Mouse (Mus musculus): ENCODE results near the gene Ssbp1. TPM values are rescaled to one million over a fixed set of nuclear protein-coding genes. Genes with fewer than 3 reads are reported as not detected.

Gene Ssbp1
- polyA plus RNA-seq, 1 experiment from 2014 or later: 179 TPM

- Histone ChIP-seq H3K4me1 (replicated peaks; ENCODE audit: control insufficient read depth, insufficient read depth, low read length) (no peaks in the 10 kb centered on the region), H3K36me3 (ENCODE audit: control insufficient read depth, insufficient read depth, low read length) (no peaks in the 10 kb centered on the region), H3K4me2 (no peak within 1 kb of the TSS), H3K9me3 (ENCODE audit: control insufficient read depth, low read length) (no peaks in the 10 kb centered on the region), H3K27ac (ENCODE audit: low read depth, low read length) (no peak within 1 kb of the TSS), H3K9ac (ENCODE audit: low read depth, low read length) (no peak within 1 kb of the TSS), H3K4me3 (ENCODE audit: low read depth, low read length) (no peak within 1 kb of the TSS), H3K27me3 (replicated peaks; ENCODE audit: control insufficient read depth, insufficient read depth, low read length) (no peaks in the 10 kb centered on the region)
- no peak for DNase-seq (ENCODE audit: low spot score)
- ATAC-seq (replicated peaks; ENCODE audit: low FRiP score): no peak
Observed at GRCm38 (mm10) chr6:40490933-40491332, 19.8 kb downstream of the Ssbp1 start, which contains the start of gene Tas2r137. Gene Tas2r137, plus strand, starts transcription at chr6:40491233.

GRCm38 (mm10) chr6:40493229-40493628 lies 22.1 kb downstream of the Ssbp1 start, which contains the start of gene Tas2r108:
Gene Tas2r108, plus strand, starts transcription at chr6:40493529.
- Histone ChIP-seq H3K4me1 (replicated peaks; ENCODE audit: control insufficient read depth, insufficient read depth, low read length) (no peaks in the 10 kb centered on the region), H3K27ac (ENCODE audit: low read depth, low read length) (no peak within 1 kb of the TSS), H3K9ac (ENCODE audit: low read depth, low read length) (no peak within 1 kb of the TSS), H3K4me3 (ENCODE audit: low read depth, low read length) (no peak within 1 kb of the TSS), H3K27me3 (replicated peaks; ENCODE audit: control insufficient read depth, insufficient read depth, low read length) (no peaks in the 10 kb centered on the region), H3K9me3 (ENCODE audit: control insufficient read depth, low read length) (no peaks in the 10 kb centered on the region), H3K4me2 (no peak within 1 kb of the TSS), H3K36me3 (ENCODE audit: control insufficient read depth, insufficient read depth, low read length) (no peaks in the 10 kb centered on the region)
- no peak for DNase-seq (ENCODE audit: low spot score)
- ATAC-seq (replicated peaks; ENCODE audit: low FRiP score): no peak
- WGBS: 90% methylated on average over 3 of the region's 3 CpGs

- 79% methylated on average over 1 of the region's 1 CpGs for WGBS
- no peak within 1 kb of the TSS for H3K4me3 ChIP-seq (ENCODE audit: low read depth, low read length)
- H3K36me3 ChIP-seq (ENCODE audit: control insufficient read depth, insufficient read depth, low read length): no peaks in the 10 kb centered on the region
- no peaks in the 10 kb centered on the region for H3K27me3 ChIP-seq (replicated peaks; ENCODE audit: control insufficient read depth, insufficient read depth, low read length)
- ATAC-seq (replicated peaks; ENCODE audit: low FRiP score) (no peak), DNase-seq (ENCODE audit: low spot score) (no peak)
- no peaks in the 10 kb centered on the region for H3K9me3 ChIP-seq (ENCODE audit: control insufficient read depth, low read length)
- H3K4me1 ChIP-seq (replicated peaks; ENCODE audit: control insufficient read depth, insufficient read depth, low read length): no peaks in the 10 kb centered on the region
- no peak within 1 kb of the TSS for H3K4me2 ChIP-seq
- H3K27ac ChIP-seq (ENCODE audit: low read depth, low read length): no peak within 1 kb of the TSS
- no peak within 1 kb of the TSS for H3K9ac ChIP-seq (ENCODE audit: low read depth, low read length)
Observed at GRCm38 (mm10) chr6:40519408-40519807, 48.3 kb downstream of the Ssbp1 start, which contains the start of gene Prss37. Gene Prss37, minus strand, starts transcription at chr6:40519508.

Other genes with a start within 250 kb of the Ssbp1 start
- 35.8 and 40.1 TPM in 2 replicates for gene Agk, start 146.2 kb upstream of the Ssbp1 start, polyA plus RNA-seq (2014; fragmentation: Nextera tagmentation; extraction: Ambion mirVana)
- gene E330009J07Rik, start 35.2 kb upstream of the Ssbp1 start, polyA plus RNA-seq (2014; fragmentation: Nextera tagmentation; extraction: Ambion mirVana): 4.7 and 5.5 TPM in 2 replicates
- not detected in 2 replicates for gene Wee2, start 32.3 kb upstream of the Ssbp1 start, polyA plus RNA-seq (2014; fragmentation: Nextera tagmentation; extraction: Ambion mirVana)
- gene Tas2r137, start 19.9 kb downstream of the Ssbp1 start, polyA plus RNA-seq (2014; fragmentation: Nextera tagmentation; extraction: Ambion mirVana): not detected in 2 replicates
- not detected in 2 replicates for gene Tas2r108, start 22.2 kb downstream of the Ssbp1 start, polyA plus RNA-seq (2014; fragmentation: Nextera tagmentation; extraction: Ambion mirVana)
- gene Prss37, start 48.2 kb downstream of the Ssbp1 start, polyA plus RNA-seq (2014; fragmentation: Nextera tagmentation; extraction: Ambion mirVana): not detected in 2 replicates
- 0.08 and 0.11 TPM in 2 replicates for gene Olfr461, start 83.7 kb downstream of the Ssbp1 start, polyA plus RNA-seq (2014; fragmentation: Nextera tagmentation; extraction: Ambion mirVana)
- gene Olfr460, start 98.1 kb downstream of the Ssbp1 start, polyA plus RNA-seq (2014; fragmentation: Nextera tagmentation; extraction: Ambion mirVana): not detected in 2 replicates
- gene Clec5a, start 114.5 kb downstream of the Ssbp1 start, polyA plus RNA-seq (2014; fragmentation: Nextera tagmentation; extraction: Ambion mirVana): 2.5 and 3.4 TPM in 2 replicates
- not detected in 2 replicates for gene Tas2r138, start 142.0 kb downstream of the Ssbp1 start, polyA plus RNA-seq (2014; fragmentation: Nextera tagmentation; extraction: Ambion mirVana)
- gene Mgam, start 157.5 kb downstream of the Ssbp1 start, polyA plus RNA-seq (2014; fragmentation: Nextera tagmentation; extraction: Ambion mirVana): 0.12 and 0.65 TPM in 2 replicates